Mouse (Mus musculus) midbrain, embryonic 14.5 days (tissue): Measurements from ENCODE around the gene Slc10a3. TPM values are rescaled to one million over a fixed set of nuclear protein-coding genes. Genes with fewer than 3 reads are reported as not detected.
"Not testable (repeated sequence)": the region's sequence is repeated elsewhere in the genome, so short reads cannot be mapped to it uniquely, and the experiment has no call there.

Experiments used
- ATAC-seq: fragments of 200-750 bp; cut with Nextera tagmentation; 2 replicates; pipeline ENCODE4 v1.8.0; 2017; ENCODE audit warnings: moderate number of reproducible peaks, moderate library complexity; ENCODE audit not compliant: low FRiP score, low TSS enrichment
- DNase-seq: peaks from one replicate; pipeline ENCODE4 v3.0.0-alpha.2; 2015
- H3K27ac ChIP-seq: fragments of 300-500 bp; sonication (generic); replicated peaks from 2 replicates; pipeline ENCODE4 v1.5.1; 2014; ENCODE audit warnings: mild to moderate bottlenecking, low read depth, low read length, moderate library complexity
- H3K27me3 ChIP-seq: fragments of 300-500 bp; sonication (generic); 2 replicates; pipeline ENCODE4 v1.6.1; 2014; ENCODE audit warnings: low read length, control low read depth, mixed read lengths; ENCODE audit not compliant: control insufficient read depth, insufficient read depth
- H3K36me3 ChIP-seq: fragments of 300-500 bp; sonication (generic); 2 replicates; pipeline ENCODE4 v1.6.1; 2014; ENCODE audit warnings: low read length, control low read depth; ENCODE audit not compliant: control insufficient read depth, insufficient read depth
- H3K4me1 ChIP-seq: fragments of 300-500 bp; sonication (generic); 2 replicates; pipeline ENCODE4 v1.6.1; 2014; ENCODE audit warnings: mild to moderate bottlenecking, antibody characterized with exemption, low read length, control low read depth; ENCODE audit not compliant: control insufficient read depth, insufficient read depth
- H3K4me2 ChIP-seq: fragments of 300-500 bp; sonication (generic); 2 replicates; pipeline ENCODE4 v1.6.1; 2014; ENCODE audit warnings: mild to moderate bottlenecking, low read length, moderate library complexity
- H3K4me3 ChIP-seq: fragments of 300-500 bp; sonication (generic); replicated peaks from 2 replicates; pipeline ENCODE4 v1.5.1; 2014; ENCODE audit warnings: low read depth, low read length
- H3K9ac ChIP-seq: fragments of 300-500 bp; sonication (generic); replicated peaks from 2 replicates; pipeline ENCODE4 v1.6.1; 2014; ENCODE audit warnings: mild to moderate bottlenecking, low read length, moderate library complexity
- H3K9me3 ChIP-seq: fragments of 300-500 bp; sonication (generic); 2 replicates; pipeline ENCODE4 v1.6.1; 2016; ENCODE audit warnings: low read length, control low read depth, mixed read lengths; ENCODE audit not compliant: control insufficient read depth
- WGBS: fragments of 180-500 bp; shearing (Covaris S2); extraction: QIAGEN DNeasy Blood & Tissue Kit; methylation state at CpG from one replicate; pipeline ENCODE4 v1.1.7; 2014; 5-methylcytosine and 5-hydroxymethylcytosine counted together
- polyA plus RNA-seq: library from polyadenylated mRNA; unstranded; fragments of >200 nt; fragmentation: Nextera tagmentation; extraction: Ambion mirVana; gene quantifications from 2 replicates; pipeline ENCODE4 v1.2.1, GENCODE M21; 2014

Slc10a3 gene
- polyA plus RNA-seq, 1 experiment from 2014 or later = 9.4 TPM

GRCm38 (mm10) chrX:74367512-74367911 lies 5.6 kb downstream of the Slc10a3 start:
- peak overlapping the region; percentile 62 for H3K4me2 ChIP-seq
- no peaks in the 10 kb centered on the region for H3K9me3 ChIP-seq
- DNase-seq (no peak), ATAC-seq (no peak)
- H3K9ac ChIP-seq = peak overlapping the region; percentile 75
- H3K4me1 ChIP-seq = peaks cover 9% of the 10 kb centered on the region
- H3K36me3 ChIP-seq = no peaks in the 10 kb centered on the region
- peak overlapping the region; percentile 55 for H3K4me3 ChIP-seq
- no peaks in the 10 kb centered on the region for H3K27me3 ChIP-seq
- H3K27ac ChIP-seq = 0 out of 2 replicates have a peak overlapping the region, but pooled peaks have one; percentile 76
- 70% methylated on average over 10 of the region's 10 CpGs for WGBS

GRCm38 (mm10) chrX:74359171-74359570 lies 14.0 kb downstream of the Slc10a3 start:
- no peaks in the 10 kb centered on the region for H3K4me1 ChIP-seq
- WGBS = 62% methylated on average over 11 of the region's 11 CpGs
- H3K4me2 ChIP-seq = no peak overlapping the region
- H3K27me3 ChIP-seq = no peaks in the 10 kb centered on the region
- no peak overlapping the region for H3K27ac ChIP-seq
- no peak overlapping the region for H3K9ac ChIP-seq
- H3K4me3 ChIP-seq = no peak overlapping the region
- DNase-seq = no peak
- no peaks in the 10 kb centered on the region for H3K9me3 ChIP-seq
- no peaks in the 10 kb centered on the region for H3K36me3 ChIP-seq
- no peak for ATAC-seq

GRCm38 (mm10) chrX:74357069-74357468 lies 16.1 kb downstream of the Slc10a3 start:
- H3K4me1 ChIP-seq, H3K4me3 ChIP-seq, H3K4me2 ChIP-seq, H3K36me3 ChIP-seq, H3K9ac ChIP-seq, H3K27ac ChIP-seq, H3K9me3 ChIP-seq, ATAC-seq, H3K27me3 ChIP-seq, DNase-seq: not testable (repeated sequence)
- WGBS = 84% methylated on average over 3 of the region's 3 CpGs

DNA sequence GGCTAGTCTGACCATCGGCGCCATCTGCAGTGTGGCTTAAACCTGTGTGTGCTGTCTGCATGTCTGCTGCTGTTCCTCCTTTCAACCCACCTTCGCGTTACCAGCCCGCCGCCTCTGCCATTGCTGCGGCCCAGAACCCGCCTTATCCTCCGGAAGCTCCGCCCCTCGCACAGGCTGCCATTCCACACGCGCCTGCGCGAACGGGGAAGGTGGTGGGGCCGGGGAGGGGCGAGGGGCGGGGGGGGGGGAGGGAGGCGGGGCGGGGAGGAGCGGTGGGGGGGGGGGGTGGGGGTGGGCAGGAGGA lies 19.7 kb downstream of the Slc10a3 start, which contains the start of gene Lage3:
Lage3 (minus strand) TSS at position 152 of the 304 bp plus-strand sequence.
- peak within 1 kb of the TSS; percentile 64 for H3K27ac ChIP-seq
- H3K36me3 ChIP-seq = no peaks in the 10 kb centered on the region
- H3K4me2 ChIP-seq = peak within 1 kb of the TSS; percentile 60
- DNase-seq = peak; percentile 91
- no peaks in the 10 kb centered on the region for H3K9me3 ChIP-seq
- ATAC-seq = peak; percentile 64
- WGBS = 26% methylated on average over 14 of the region's 22 CpGs
- H3K9ac ChIP-seq = peak within 1 kb of the TSS; percentile 48
- H3K4me3 ChIP-seq = peak within 1 kb of the TSS; percentile 41
- H3K27me3 ChIP-seq = no peaks in the 10 kb centered on the region
- H3K4me1 ChIP-seq = no peaks in the 10 kb centered on the region

GRCm38 (mm10) chrX:74352645-74353466 lies 20.3 kb downstream of the Slc10a3 start:
- DNase-seq (no peak), ATAC-seq (0 out of 2 replicates have a peak, but pooled peaks have one; percentile 11)
- H3K4me2 ChIP-seq = peak overlapping the region; percentile 60
- H3K36me3 ChIP-seq = no peaks in the 10 kb centered on the region
- H3K9ac ChIP-seq = peak overlapping the region; percentile 48
- H3K9me3 ChIP-seq = no peaks in the 10 kb centered on the region
- H3K4me1 ChIP-seq = no peaks in the 10 kb centered on the region
- H3K27me3 ChIP-seq = no peaks in the 10 kb centered on the region
- peak overlapping the region; percentile 64 for H3K27ac ChIP-seq
- WGBS = 29% methylated on average over 13 of the region's 13 CpGs
- H3K4me3 ChIP-seq = peak overlapping the region; percentile 41

- no peak for ATAC-seq
- DNase-seq = peak; percentile 3
- H3K27ac ChIP-seq = peak overlapping the region; percentile 86; the same call in 1 of the 2 replicates
- H3K4me1 ChIP-seq = peaks cover 15% of the 10 kb centered on the region
- no peaks in the 10 kb centered on the region for H3K27me3 ChIP-seq
- WGBS = 18% methylated on average over 2 of the region's 2 CpGs
- H3K4me2 ChIP-seq = peak overlapping the region; percentile 73
- peaks cover 32% of the 10 kb centered on the region; the same call in 1 of the 2 replicates for H3K36me3 ChIP-seq
- no peaks in the 10 kb centered on the region for H3K9me3 ChIP-seq
- H3K4me3 ChIP-seq = peak overlapping the region; percentile 51
- H3K9ac ChIP-seq = peak overlapping the region; percentile 63
Measured at GRCm38 (mm10) chrX:74330166-74330930, 42.8 kb downstream of the Slc10a3 start.

- peak overlapping the region; percentile 51 for H3K4me3 ChIP-seq
- H3K27me3 ChIP-seq = no peaks in the 10 kb centered on the region
- DNase-seq (peak; percentile 32), ATAC-seq (peak; percentile 55)
- H3K4me2 ChIP-seq = peak overlapping the region; percentile 73
- peak overlapping the region; percentile 86 for H3K27ac ChIP-seq
- 34% methylated on average over 10 of the region's 10 CpGs for WGBS
- peaks cover 15% of the 10 kb centered on the region for H3K4me1 ChIP-seq
- peak overlapping the region; percentile 63 for H3K9ac ChIP-seq
- H3K9me3 ChIP-seq = no peaks in the 10 kb centered on the region
- peaks cover 23% of the 10 kb centered on the region; the same call in 1 of the 2 replicates for H3K36me3 ChIP-seq
Measured at GRCm38 (mm10) chrX:74329215-74329671, 43.9 kb downstream of the Slc10a3 start.

GRCm38 (mm10) chrX:74328725-74329161 lies 44.4 kb downstream of the Slc10a3 start, which contains the start of gene Plxna3:
Plxna3 (plus strand) TSS chrX:74329066.
- DNase-seq (peak; percentile 85), ATAC-seq (peak; percentile 94)
- peak within 1 kb of the TSS; percentile 63 for H3K9ac ChIP-seq
- no peaks in the 10 kb centered on the region for H3K27me3 ChIP-seq
- peak within 1 kb of the TSS; percentile 51 for H3K4me3 ChIP-seq
- H3K4me1 ChIP-seq = peaks cover 15% of the 10 kb centered on the region
- peaks cover 19% of the 10 kb centered on the region; the same call in 1 of the 2 replicates for H3K36me3 ChIP-seq
- peak within 1 kb of the TSS; percentile 73 for H3K4me2 ChIP-seq
- peak within 1 kb of the TSS; percentile 86 for H3K27ac ChIP-seq
- H3K9me3 ChIP-seq = no peaks in the 10 kb centered on the region
- 28% methylated on average over 28 of the region's 30 CpGs for WGBS
